Mouse (Mus musculus): ENCODE data around the gene Dennd6a. TPM values are rescaled to one million over a fixed set of nuclear protein-coding genes. Genes with fewer than 3 reads are reported as not detected.

The Dennd6a gene
- polyA plus RNA-seq, 1 experiment from 2014 or later, result 33.2 TPM

GRCm38 (mm10) chr14:26583645-26584044, 10.0 kb downstream of the Dennd6a start:
- Histone ChIP-seq H3K36me3 (peaks cover 25% of the 10 kb centered on the region), H3K4me1 (peaks cover 12% of the 10 kb centered on the region), H3K9me3 (replicated peaks) (no peaks in the 10 kb centered on the region), H3K27me3 (ENCODE audit: low read depth, poor library complexity, severe bottlenecking) (no peaks in the 10 kb centered on the region), H3K27ac (no peak overlapping the region), H3K4me3 (no peak overlapping the region)
- 87% methylated on average over 3 of the region's 3 CpGs for WGBS
- no peak for DNase-seq (ENCODE audit: low spot score)

DNA sequence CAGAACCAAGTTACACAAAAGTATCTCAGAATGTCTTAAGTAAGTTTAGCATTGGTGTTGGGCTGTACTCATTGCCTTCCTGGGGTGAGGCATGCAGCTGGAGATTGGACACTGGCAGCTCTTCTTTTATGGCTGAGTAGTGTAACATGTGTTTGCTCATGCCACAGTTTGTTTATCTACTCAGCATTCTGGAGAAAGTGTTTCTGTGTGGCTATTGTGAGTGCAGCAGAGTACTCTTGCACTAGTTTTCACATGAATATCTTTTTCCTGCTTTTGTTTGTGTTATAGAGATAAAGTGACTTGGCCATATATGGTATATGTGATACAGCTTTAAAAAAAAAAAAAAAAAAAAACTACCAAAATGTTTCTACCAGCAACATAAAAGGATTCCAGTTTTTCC, 13.5 kb downstream of the Dennd6a start:
- Histone ChIP-seq H3K4me3 (no peak overlapping the region), H3K4me1 (no peaks in the 10 kb centered on the region), H3K27me3 (ENCODE audit: low read depth, poor library complexity, severe bottlenecking) (no peaks in the 10 kb centered on the region), H3K9me3 (replicated peaks) (no peaks in the 10 kb centered on the region), H3K36me3 (peaks cover 28% of the 10 kb centered on the region), H3K27ac (no peak overlapping the region)
- no peak for DNase-seq (ENCODE audit: low spot score)

GRCm38 (mm10) chr14:26591353-26591752, 17.7 kb downstream of the Dennd6a start:
- no peak for DNase-seq (ENCODE audit: low spot score)
- Histone ChIP-seq H3K4me1 (no peaks in the 10 kb centered on the region), H3K27me3 (ENCODE audit: low read depth, poor library complexity, severe bottlenecking) (no peaks in the 10 kb centered on the region), H3K4me3 (no peak overlapping the region), H3K36me3 (peaks cover 42% of the 10 kb centered on the region), H3K27ac (no peak overlapping the region), H3K9me3 (replicated peaks) (no peaks in the 10 kb centered on the region)

- Histone ChIP-seq H3K27me3 (ENCODE audit: low read depth, poor library complexity, severe bottlenecking) (no peaks in the 10 kb centered on the region), H3K36me3 (peaks cover 57% of the 10 kb centered on the region), H3K27ac (no peak overlapping the region), H3K9me3 (replicated peaks) (no peaks in the 10 kb centered on the region), H3K4me3 (no peak overlapping the region), H3K4me1 (no peaks in the 10 kb centered on the region)
- WGBS, result 83% methylated on average over 2 of the region's 2 CpGs
- no peak for DNase-seq (ENCODE audit: low spot score)
These were observed 19.7 kb downstream of the Dennd6a start for GRCm38 (mm10) chr14:26593281-26593895.

GRCm38 (mm10) chr14:26595167-26595566, 21.5 kb downstream of the Dennd6a start:
- H3K36me3 ChIP-seq, result peaks cover 73% of the 10 kb centered on the region
- 91% methylated on average over 7 of the region's 7 CpGs for WGBS
- no peaks in the 10 kb centered on the region for H3K27me3 ChIP-seq (ENCODE audit: low read depth, poor library complexity, severe bottlenecking)
- DNase-seq (ENCODE audit: low spot score), result no peak
- H3K9me3 ChIP-seq (replicated peaks), result no peaks in the 10 kb centered on the region
- H3K4me3 ChIP-seq, result no peak overlapping the region
- no peak overlapping the region for H3K27ac ChIP-seq
- H3K4me1 ChIP-seq, result no peaks in the 10 kb centered on the region

- DNase-seq (ENCODE audit: low spot score), result no peak
- Histone ChIP-seq H3K27ac (no peak overlapping the region), H3K4me1 (no peaks in the 10 kb centered on the region), H3K4me3 (no peak overlapping the region), H3K36me3 (peaks cover 74% of the 10 kb centered on the region), H3K9me3 (replicated peaks) (no peaks in the 10 kb centered on the region), H3K27me3 (ENCODE audit: low read depth, poor library complexity, severe bottlenecking) (no peaks in the 10 kb centered on the region)
- 86% methylated on average over 5 of the region's 5 CpGs for WGBS
These were observed 22.2 kb downstream of the Dennd6a start for GRCm38 (mm10) chr14:26595695-26596365.

- peaks cover 92% of the 10 kb centered on the region for H3K36me3 ChIP-seq
- H3K27me3 ChIP-seq (ENCODE audit: low read depth, poor library complexity, severe bottlenecking), result no peaks in the 10 kb centered on the region
- no peak overlapping the region for H3K27ac ChIP-seq
- DNase-seq (ENCODE audit: low spot score), result no peak
- H3K4me1 ChIP-seq, result no peaks in the 10 kb centered on the region
- H3K4me3 ChIP-seq, result no peak overlapping the region
- no peaks in the 10 kb centered on the region for H3K9me3 ChIP-seq (replicated peaks)
- WGBS, result 96% methylated on average over 4 of the region's 4 CpGs
These were observed 31.7 kb downstream of the Dennd6a start for GRCm38 (mm10) chr14:26605354-26605753.

DNA sequence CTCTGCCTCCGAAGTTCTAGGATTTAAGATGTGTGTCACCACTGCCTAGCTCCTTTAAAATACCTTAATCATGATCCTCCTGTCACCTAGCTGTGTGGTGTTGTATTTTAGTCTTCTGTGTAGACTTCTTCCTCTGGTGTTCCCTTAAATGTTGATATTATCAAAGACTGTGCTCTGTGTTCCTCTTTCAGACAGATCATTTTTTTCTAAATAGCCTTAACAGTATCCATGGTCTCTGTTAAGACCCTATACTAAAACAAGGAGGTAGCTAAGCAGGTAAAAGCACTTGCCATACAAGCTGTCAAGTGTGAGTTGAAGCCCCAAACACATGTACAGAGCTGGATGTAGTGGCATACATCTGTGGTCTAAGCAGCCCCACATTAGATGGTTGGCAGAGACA, 36.0 kb downstream of the Dennd6a start:
- no peak for DNase-seq (ENCODE audit: low spot score)
- Histone ChIP-seq H3K36me3 (peaks cover 94% of the 10 kb centered on the region), H3K9me3 (replicated peaks) (no peaks in the 10 kb centered on the region), H3K4me3 (no peak overlapping the region), H3K4me1 (no peaks in the 10 kb centered on the region), H3K27me3 (ENCODE audit: low read depth, poor library complexity, severe bottlenecking) (no peaks in the 10 kb centered on the region), H3K27ac (no peak overlapping the region)
- 94% methylated on average over 1 of the region's 1 CpGs for WGBS

GRCm38 (mm10) chr14:26610689-26611088, 37.0 kb downstream of the Dennd6a start:
- H3K4me1 ChIP-seq, result no peaks in the 10 kb centered on the region
- no peak for DNase-seq (ENCODE audit: low spot score)
- no peaks in the 10 kb centered on the region for H3K27me3 ChIP-seq (ENCODE audit: low read depth, poor library complexity, severe bottlenecking)
- 94% methylated on average over 4 of the region's 4 CpGs for WGBS
- H3K36me3 ChIP-seq, result peaks cover 93% of the 10 kb centered on the region
- H3K9me3 ChIP-seq (replicated peaks), result no peaks in the 10 kb centered on the region
- no peak overlapping the region for H3K27ac ChIP-seq
- no peak overlapping the region for H3K4me3 ChIP-seq

- DNase-seq (ENCODE audit: low spot score), result no peak
- Histone ChIP-seq H3K27ac (no peak overlapping the region), H3K36me3 (peaks cover 97% of the 10 kb centered on the region), H3K9me3 (replicated peaks) (no peaks in the 10 kb centered on the region), H3K27me3 (ENCODE audit: low read depth, poor library complexity, severe bottlenecking) (no peaks in the 10 kb centered on the region), H3K4me3 (no peak overlapping the region), H3K4me1 (no peaks in the 10 kb centered on the region)
- 89% methylated on average over 4 of the region's 4 CpGs for WGBS
These were observed 51.6 kb downstream of the Dennd6a start for GRCm38 (mm10) chr14:26625301-26625700.

DNA sequence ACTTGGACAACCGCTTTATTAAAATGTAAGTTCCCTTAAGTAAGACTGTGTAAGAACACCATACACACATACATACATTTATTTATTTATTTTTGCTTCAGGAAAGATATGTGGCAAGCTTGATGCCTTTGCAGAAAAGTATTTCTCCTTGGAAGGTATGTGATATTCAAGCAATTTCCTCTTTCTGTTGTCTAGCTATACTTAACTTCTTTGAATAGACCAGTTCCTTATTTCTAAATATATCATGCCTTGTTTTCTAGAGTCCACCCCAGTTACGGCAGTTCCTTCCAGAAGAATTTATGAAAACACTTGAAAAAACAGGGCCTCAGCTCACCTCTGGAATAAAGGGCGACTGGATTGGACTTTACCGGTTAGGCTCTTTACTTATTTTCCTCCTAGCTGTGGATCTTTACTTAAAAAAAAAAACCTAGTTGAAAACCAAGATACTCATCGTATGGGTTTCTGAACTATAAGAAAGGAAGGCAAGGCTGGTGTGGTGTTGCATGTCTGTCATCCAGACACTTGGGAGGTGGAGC, 53.0 kb downstream of the Dennd6a start:
- Histone ChIP-seq H3K27ac (no peak overlapping the region), H3K27me3 (ENCODE audit: low read depth, poor library complexity, severe bottlenecking) (no peaks in the 10 kb centered on the region), H3K9me3 (replicated peaks) (no peaks in the 10 kb centered on the region), H3K4me1 (no peaks in the 10 kb centered on the region), H3K4me3 (no peak overlapping the region), H3K36me3 (peaks cover 94% of the 10 kb centered on the region)
- 93% methylated on average over 5 of the region's 5 CpGs for WGBS
- no peak for DNase-seq (ENCODE audit: low spot score)

GRCm38 (mm10) chr14:26637025-26637850, 63.6 kb downstream of the Dennd6a start:
- H3K9me3 ChIP-seq (replicated peaks), result no peaks in the 10 kb centered on the region
- H3K36me3 ChIP-seq, result peaks cover 7% of the 10 kb centered on the region
- H3K27ac ChIP-seq, result peak overlapping the region; percentile 94
- peak; percentile 31 for DNase-seq (ENCODE audit: low spot score)
- H3K27me3 ChIP-seq (ENCODE audit: low read depth, poor library complexity, severe bottlenecking), result no peaks in the 10 kb centered on the region
- peaks cover 15% of the 10 kb centered on the region for H3K4me1 ChIP-seq
- WGBS, result 33% methylated on average over 17 of the region's 17 CpGs
- peak overlapping the region; percentile 86 for H3K4me3 ChIP-seq
